Mouse (Mus musculus): ENCODE data around the gene Mrpl54. TPM values are rescaled to one million over a fixed set of nuclear protein-coding genes. Genes with fewer than 3 reads are reported as not detected.
A peak's percentile ranks its signal among the peaks of the same experiment; 100 is the strongest.

The Mrpl54 gene
- polyA plus RNA-seq, 2 experiments: 124 to 202 TPM

DNA sequence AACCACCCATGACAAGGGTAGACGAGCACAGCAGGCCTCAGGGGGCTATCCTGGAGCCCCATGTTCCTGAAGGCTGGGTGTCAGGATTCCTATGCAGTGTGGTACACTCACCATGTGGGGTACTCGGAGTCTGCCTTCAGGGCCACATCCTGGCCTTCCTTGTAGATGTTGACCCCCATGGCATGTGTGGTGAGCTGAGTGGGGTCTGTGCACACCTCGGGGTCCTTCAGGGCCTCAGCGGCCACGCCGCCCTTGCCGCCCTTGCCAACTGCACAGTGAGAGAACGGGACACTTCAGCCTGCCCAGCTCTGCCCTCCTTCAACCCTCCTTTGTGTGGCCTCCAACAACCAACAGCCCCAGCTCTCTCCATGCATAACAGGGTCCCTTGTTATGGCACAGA lies 1.2 kb downstream of the Mrpl54 start:
- H3K4me2 ChIP-seq (replicated peaks; ENCODE audit: low read depth, low read length, severe bottlenecking): peak overlapping the region; percentile 81
- TF ChIP-seq POLR2A (IDR thresholded peaks at IDR 0.05; ENCODE audit: borderline replicate concordance, extremely low read depth, insufficient read depth, insufficient read length): no peak
- no peak overlapping the region for H3K27ac ChIP-seq (replicated peaks; ENCODE audit: low read depth, low read length)
- peaks cover 54% of the 10 kb centered on the region for H3K36me3 ChIP-seq (ENCODE audit: control insufficient read depth, insufficient read depth, low read length)
- no peaks in the 10 kb centered on the region for H3K27me3 ChIP-seq (ENCODE audit: control insufficient read depth, insufficient read depth, low read length)
- H3K9ac ChIP-seq (ENCODE audit: low read depth, low read length, severe bottlenecking): peak overlapping the region; percentile 83; the same call in 1 of the 2 replicates
- DNase-seq (ENCODE audit: low spot score): no peak
- 0 out of 2 replicates have a peak, but pooled peaks cover 3% of the 10 kb centered on the region for H3K9me3 ChIP-seq (ENCODE audit: control insufficient read depth, low read length)
- 90% methylated on average over 8 of the region's 8 CpGs for WGBS
- H3K4me1 ChIP-seq (ENCODE audit: control insufficient read depth, insufficient read depth, low read length): peaks cover 12% of the 10 kb centered on the region
- H3K4me3 ChIP-seq (replicated peaks; ENCODE audit: low read length): peak overlapping the region; percentile 72
- ATAC-seq (ENCODE audit: low FRiP score, low read depth): no peak

DNA sequence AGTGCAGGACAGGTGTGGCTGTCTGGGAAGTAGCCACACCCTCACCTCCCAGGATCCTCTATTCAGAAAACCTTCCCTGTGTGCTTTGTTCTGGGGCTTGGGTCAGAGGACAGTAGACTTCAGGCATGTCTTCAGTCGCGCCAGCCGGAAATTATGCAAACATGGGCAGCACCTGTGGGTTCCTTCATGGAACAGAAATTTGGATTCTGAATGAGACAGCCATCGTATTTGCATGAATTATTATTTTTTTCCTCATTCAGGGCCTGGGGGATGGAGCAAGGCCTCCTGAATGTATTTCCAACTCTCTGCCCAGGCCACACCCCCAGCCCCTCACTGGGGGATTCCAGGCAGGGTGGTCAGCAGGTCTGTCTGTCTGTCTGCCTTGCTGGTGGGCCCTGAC lies 5.7 kb downstream of the Mrpl54 start:
- DNase-seq (ENCODE audit: low spot score) (no peak), ATAC-seq (ENCODE audit: low FRiP score, low read depth) (no peak)
- H3K4me1 ChIP-seq (ENCODE audit: control insufficient read depth, insufficient read depth, low read length): peaks cover 4% of the 10 kb centered on the region; the same call in 1 of the 2 replicates
- H3K4me2 ChIP-seq (replicated peaks; ENCODE audit: low read depth, low read length, severe bottlenecking): no peak overlapping the region
- no peak overlapping the region for H3K27ac ChIP-seq (replicated peaks; ENCODE audit: low read depth, low read length)
- no peak for TF ChIP-seq POLR2A (IDR thresholded peaks at IDR 0.05; ENCODE audit: borderline replicate concordance, extremely low read depth, insufficient read depth, insufficient read length)
- H3K27me3 ChIP-seq (ENCODE audit: control insufficient read depth, insufficient read depth, low read length): peaks cover 41% of the 10 kb centered on the region
- WGBS: 97% methylated on average over 4 of the region's 4 CpGs
- H3K36me3 ChIP-seq (ENCODE audit: control insufficient read depth, insufficient read depth, low read length): peaks cover 41% of the 10 kb centered on the region
- 0 out of 2 replicates have a peak, but pooled peaks cover 5% of the 10 kb centered on the region for H3K9me3 ChIP-seq (ENCODE audit: control insufficient read depth, low read length)
- no peak overlapping the region for H3K9ac ChIP-seq (ENCODE audit: low read depth, low read length, severe bottlenecking)
- no peak overlapping the region for H3K4me3 ChIP-seq (replicated peaks; ENCODE audit: low read length)

DNA sequence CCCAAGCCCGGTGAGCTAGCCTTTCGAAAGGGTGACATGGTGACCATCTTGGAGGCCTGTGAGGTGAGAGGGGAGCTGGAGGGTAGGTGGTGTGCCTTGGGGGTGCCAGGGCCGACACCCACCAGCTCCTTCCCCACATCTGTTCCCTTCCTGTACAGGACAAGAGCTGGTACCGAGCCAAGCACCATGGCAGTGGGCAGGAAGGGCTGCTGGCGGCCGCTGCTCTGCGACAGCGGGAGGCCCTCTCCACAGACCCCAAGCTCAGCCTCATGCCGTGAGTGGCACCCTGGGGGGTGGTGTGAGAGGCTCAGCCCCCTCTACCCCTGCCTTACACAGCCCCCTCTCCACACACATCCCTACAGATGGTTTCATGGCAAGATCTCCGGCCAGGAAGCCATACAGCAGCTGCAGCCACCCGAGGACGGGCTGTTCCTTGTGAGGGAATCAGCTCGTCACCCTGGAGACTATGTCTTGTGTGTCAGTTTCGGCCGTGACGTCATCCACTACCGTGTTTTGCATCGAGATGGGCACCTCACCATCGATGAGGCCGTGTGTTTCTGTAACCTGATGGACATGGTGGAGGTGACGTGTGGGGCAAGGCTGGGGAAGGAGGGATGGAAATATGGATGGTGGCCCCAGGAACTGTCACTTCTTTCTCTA lies 7.4 kb downstream of the Mrpl54 start:
- peaks cover 28% of the 10 kb centered on the region for H3K36me3 ChIP-seq (ENCODE audit: control insufficient read depth, insufficient read depth, low read length)
- no peak overlapping the region for H3K4me2 ChIP-seq (replicated peaks; ENCODE audit: low read depth, low read length, severe bottlenecking)
- H3K9ac ChIP-seq (ENCODE audit: low read depth, low read length, severe bottlenecking): no peak overlapping the region
- H3K4me1 ChIP-seq (ENCODE audit: control insufficient read depth, insufficient read depth, low read length): no peaks in the 10 kb centered on the region; the same call in 1 of the 2 replicates
- 0 out of 2 replicates have a peak, but pooled peaks have one; percentile 23 for ATAC-seq (ENCODE audit: low FRiP score, low read depth)
- H3K27me3 ChIP-seq (ENCODE audit: control insufficient read depth, insufficient read depth, low read length): peaks cover 45% of the 10 kb centered on the region
- no peak for DNase-seq (ENCODE audit: low spot score)
- no peak overlapping the region for H3K27ac ChIP-seq (replicated peaks; ENCODE audit: low read depth, low read length)
- WGBS: 40% methylated on average over 21 of the region's 21 CpGs
- 0 out of 2 replicates have a peak, but pooled peaks cover 5% of the 10 kb centered on the region for H3K9me3 ChIP-seq (ENCODE audit: control insufficient read depth, low read length)
- H3K4me3 ChIP-seq (replicated peaks; ENCODE audit: low read length): no peak overlapping the region
- TF ChIP-seq POLR2A (IDR thresholded peaks at IDR 0.05; ENCODE audit: borderline replicate concordance, extremely low read depth, insufficient read depth, insufficient read length): no peak

DNA sequence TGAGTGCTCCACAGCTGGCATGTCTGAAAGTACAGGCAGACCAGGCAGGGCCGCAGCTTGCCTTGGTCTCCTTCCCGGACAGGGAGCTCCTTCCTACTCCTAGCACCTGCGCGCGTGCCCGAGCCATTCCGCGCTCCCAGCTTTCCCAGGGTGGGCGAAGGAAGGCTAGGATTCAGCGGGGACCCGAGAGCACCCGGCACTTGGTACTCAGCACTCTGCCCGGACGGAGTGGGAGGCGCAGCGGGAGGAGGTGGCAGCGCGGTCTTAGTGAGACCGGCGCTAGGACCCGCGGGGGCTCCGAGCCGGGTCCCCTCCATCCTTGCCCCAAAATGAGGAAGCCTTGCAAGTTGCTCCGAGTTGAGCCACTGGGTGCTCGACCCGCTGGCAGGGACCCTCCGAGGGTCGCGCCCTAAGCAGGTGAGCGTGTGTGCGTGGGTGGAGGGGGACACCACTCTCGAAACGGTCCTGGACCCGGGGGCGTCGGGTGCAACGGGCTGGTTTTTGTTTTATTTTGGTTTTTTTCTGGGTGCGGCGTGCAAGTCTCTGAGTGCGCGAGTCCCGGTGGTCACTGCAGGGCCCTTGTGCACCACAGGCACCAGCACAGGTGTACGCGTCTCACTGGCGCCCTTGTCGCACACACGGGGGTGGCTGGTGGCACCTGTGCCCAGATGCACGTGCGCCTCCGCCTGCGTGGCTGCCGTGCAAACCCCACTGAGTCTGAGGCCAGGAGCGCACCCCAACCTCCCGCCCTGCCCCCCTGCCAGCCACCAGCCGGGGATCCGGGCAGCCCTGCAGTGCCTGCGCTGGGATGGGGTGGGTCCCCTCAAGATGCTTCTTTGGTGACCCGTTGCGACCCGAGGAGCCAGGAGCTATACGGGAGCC lies 9.3 kb downstream of the Mrpl54 start:
- H3K4me1 ChIP-seq (ENCODE audit: control insufficient read depth, insufficient read depth, low read length): peaks cover 2% of the 10 kb centered on the region; the same call in 1 of the 2 replicates
- H3K36me3 ChIP-seq (ENCODE audit: control insufficient read depth, insufficient read depth, low read length): peaks cover 8% of the 10 kb centered on the region; the same call in 1 of the 2 replicates
- 0 out of 2 replicates have a peak, but pooled peaks cover 5% of the 10 kb centered on the region for H3K9me3 ChIP-seq (ENCODE audit: control insufficient read depth, low read length)
- no peak for TF ChIP-seq POLR2A (IDR thresholded peaks at IDR 0.05; ENCODE audit: borderline replicate concordance, extremely low read depth, insufficient read depth, insufficient read length)
- peak overlapping the region; percentile 52 for H3K9ac ChIP-seq (ENCODE audit: low read depth, low read length, severe bottlenecking)
- H3K27me3 ChIP-seq (ENCODE audit: control insufficient read depth, insufficient read depth, low read length): peaks cover 58% of the 10 kb centered on the region
- H3K27ac ChIP-seq (replicated peaks; ENCODE audit: low read depth, low read length): no peak overlapping the region
- H3K4me3 ChIP-seq (replicated peaks; ENCODE audit: low read length): peak overlapping the region; percentile 42
- under 1% methylated on average over 50 of the region's 62 CpGs for WGBS
- no peak for ATAC-seq (ENCODE audit: low FRiP score, low read depth)
- no peak for DNase-seq (ENCODE audit: low spot score)
- H3K4me2 ChIP-seq (replicated peaks; ENCODE audit: low read depth, low read length, severe bottlenecking): peak overlapping the region; percentile 69

DNA sequence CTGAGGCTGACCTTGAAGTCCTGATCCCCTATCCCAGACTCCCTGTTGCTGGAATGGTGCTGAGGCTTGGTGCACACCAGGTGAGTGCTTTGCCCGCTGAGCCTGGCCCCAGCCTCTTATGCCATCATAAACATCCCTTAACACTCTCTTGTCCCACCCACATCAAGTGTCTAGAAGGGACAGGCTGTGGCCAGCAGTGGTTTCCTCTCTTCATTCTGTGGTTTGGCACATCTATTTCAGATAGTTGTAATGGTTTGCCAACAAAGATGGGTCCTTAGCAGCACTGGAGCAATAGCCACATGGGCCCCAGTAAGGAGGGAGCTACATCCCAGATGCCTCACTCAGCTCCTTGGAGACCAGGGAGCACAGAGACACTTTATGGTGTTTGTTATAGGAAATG lies 11.8 kb downstream of the Mrpl54 start:
- no peak overlapping the region for H3K27ac ChIP-seq (replicated peaks; ENCODE audit: low read depth, low read length)
- H3K4me3 ChIP-seq (replicated peaks; ENCODE audit: low read length): no peak overlapping the region
- H3K27me3 ChIP-seq (ENCODE audit: control insufficient read depth, insufficient read depth, low read length): peaks cover 67% of the 10 kb centered on the region
- ATAC-seq (ENCODE audit: low FRiP score, low read depth) (no peak), DNase-seq (ENCODE audit: low spot score) (no peak)
- WGBS: 43% methylated on average over 1 of the region's 1 CpGs
- peaks cover 2% of the 10 kb centered on the region; the same call in 1 of the 2 replicates for H3K4me1 ChIP-seq (ENCODE audit: control insufficient read depth, insufficient read depth, low read length)
- TF ChIP-seq POLR2A (IDR thresholded peaks at IDR 0.05; ENCODE audit: borderline replicate concordance, extremely low read depth, insufficient read depth, insufficient read length): no peak
- H3K9me3 ChIP-seq (ENCODE audit: control insufficient read depth, low read length): no peaks in the 10 kb centered on the region
- no peak overlapping the region for H3K4me2 ChIP-seq (replicated peaks; ENCODE audit: low read depth, low read length, severe bottlenecking)
- no peak overlapping the region for H3K9ac ChIP-seq (ENCODE audit: low read depth, low read length, severe bottlenecking)
- H3K36me3 ChIP-seq (ENCODE audit: control insufficient read depth, insufficient read depth, low read length): no peaks in the 10 kb centered on the region

Data from limb, embryonic 14.5 days (tissue).